Mouse (Mus musculus): ENCODE measurements around the gene Gm5148. TPM values are rescaled to one million over a fixed set of nuclear protein-coding genes. Genes with fewer than 3 reads are reported as not detected.
A peak's percentile ranks its signal among the peaks of the same experiment; 100 is the strongest.

Gene Gm5148
- total and polyA plus RNA-seq, 2 experiments from 2014 or later: 1.8 TPM; not detected in 1

DNA sequence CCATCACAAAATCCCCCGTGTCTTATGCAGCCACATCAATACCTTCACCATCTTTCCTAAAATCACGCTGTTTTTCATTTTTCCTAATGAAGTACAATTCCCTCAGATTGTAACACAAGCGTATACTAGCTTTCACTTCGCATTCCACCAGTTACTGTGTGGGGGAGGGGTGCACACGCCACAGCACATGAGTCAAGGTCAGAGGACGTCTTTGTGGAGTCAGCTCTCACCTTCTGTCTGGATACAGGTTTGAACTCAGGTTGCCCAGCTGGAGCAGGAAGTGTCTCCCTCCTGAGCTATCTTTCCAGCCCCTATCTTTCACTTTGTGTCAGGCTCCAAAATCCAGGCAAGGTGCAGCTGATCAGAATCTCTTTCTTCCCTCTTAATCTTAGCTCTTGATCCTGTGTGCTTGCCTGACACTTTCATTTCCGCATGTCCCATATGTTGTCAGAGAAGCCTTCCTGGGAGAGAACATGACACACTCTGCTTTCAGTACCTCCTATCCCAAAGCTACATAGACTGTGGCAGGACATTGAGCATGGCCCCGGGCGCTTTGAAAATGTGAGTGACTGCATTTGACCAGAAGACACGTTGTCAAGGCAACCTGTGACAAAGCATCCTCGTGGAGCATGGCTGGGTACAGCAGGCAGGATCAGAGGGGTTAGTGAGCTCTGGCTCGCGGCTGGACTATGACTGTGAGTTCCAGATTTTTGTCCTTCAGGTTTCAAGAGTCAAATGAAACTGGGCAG lies 50.6 kb downstream of the Gm5148 start:
- no peak for TF ChIP-seq EP300 (IDR thresholded peaks at IDR 0.05; ENCODE audit: low read depth)
- no peak for TF ChIP-seq CTCF (IDR thresholded peaks at IDR 0.05; ENCODE audit: low read depth)
- WGBS: 67% methylated on average over 13 of the region's 13 CpGs
- Histone ChIP-seq H3K27me3 (ENCODE audit: control insufficient read depth, insufficient read depth, low read length) (no peaks in the 10 kb centered on the region; the same call in none of the 2 replicates), H3K36me3 (replicated peaks; ENCODE audit: control insufficient read depth, insufficient read depth, low read length) (no peaks in the 10 kb centered on the region), H3K9ac (replicated peaks; ENCODE audit: low read depth, low read length) (no peak overlapping the region), H3K4me3 (ENCODE audit: low read depth, low read length) (no peak overlapping the region), H3K4me1 (ENCODE audit: control insufficient read depth, insufficient read depth) (peaks cover 4% of the 10 kb centered on the region; the same call in 1 of the 2 replicates), H3K9me3 (replicated peaks; ENCODE audit: control insufficient read depth, low read length) (peaks cover 8% of the 10 kb centered on the region), H3K4me2 (ENCODE audit: low read depth, low read length) (no peak overlapping the region), H3K27ac (ENCODE audit: low read depth) (no peak overlapping the region)
- DNase-seq (ENCODE audit: low spot score) (peak; percentile 4), ATAC-seq (ENCODE audit: insufficient read depth, low read depth) (no peak)

DNA sequence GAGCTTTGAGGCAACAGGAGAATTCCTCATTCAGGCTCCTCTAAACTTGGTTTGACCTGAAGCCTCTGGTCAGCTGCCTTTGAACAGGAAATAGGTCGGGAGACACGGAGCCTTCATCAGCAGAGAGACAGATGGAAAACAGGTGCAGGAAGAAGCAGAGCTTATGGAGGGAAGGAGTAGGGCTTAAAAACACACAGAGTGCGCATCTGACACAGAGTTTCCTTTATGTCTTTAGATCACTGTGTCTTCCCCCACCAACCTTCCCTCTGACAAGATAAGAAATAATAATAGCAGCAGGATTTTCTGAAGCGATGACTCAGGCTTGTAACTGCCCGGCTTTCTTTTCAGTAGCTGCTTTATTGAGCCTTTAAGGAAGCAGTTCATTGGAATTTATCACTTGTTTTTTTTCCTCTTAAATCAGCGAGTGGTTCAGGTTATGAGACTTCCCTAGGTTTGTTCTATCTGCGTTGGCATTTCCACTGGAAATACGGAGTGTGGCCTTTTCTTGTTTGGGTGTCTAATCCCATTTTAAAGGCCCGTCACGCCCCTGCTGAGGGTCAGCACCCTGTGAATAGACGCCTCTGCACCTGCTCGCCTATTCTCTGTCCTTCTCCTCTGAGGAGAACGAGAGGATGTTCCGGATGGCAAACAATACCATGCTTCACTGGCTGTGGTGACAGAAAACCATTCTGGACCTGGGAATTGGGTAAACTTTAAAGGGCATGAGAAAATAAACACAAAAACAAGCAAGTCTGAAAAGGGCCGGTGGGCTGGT lies 51.8 kb downstream of the Gm5148 start:
- Histone ChIP-seq H3K27ac (ENCODE audit: low read depth) (no peak overlapping the region), H3K27me3 (ENCODE audit: control insufficient read depth, insufficient read depth, low read length) (no peaks in the 10 kb centered on the region; the same call in none of the 2 replicates), H3K36me3 (replicated peaks; ENCODE audit: control insufficient read depth, insufficient read depth, low read length) (no peaks in the 10 kb centered on the region), H3K9ac (replicated peaks; ENCODE audit: low read depth, low read length) (no peak overlapping the region), H3K9me3 (replicated peaks; ENCODE audit: control insufficient read depth, low read length) (peaks cover 9% of the 10 kb centered on the region), H3K4me1 (ENCODE audit: control insufficient read depth, insufficient read depth) (peaks cover 4% of the 10 kb centered on the region; the same call in 1 of the 2 replicates), H3K4me2 (ENCODE audit: low read depth, low read length) (no peak overlapping the region), H3K4me3 (ENCODE audit: low read depth, low read length) (no peak overlapping the region)
- TF ChIP-seq EP300 (IDR thresholded peaks at IDR 0.05; ENCODE audit: low read depth) (no peak), CTCF (IDR thresholded peaks at IDR 0.05; ENCODE audit: low read depth) (no peak)
- 40% methylated on average over 15 of the region's 15 CpGs for whole genome bisulfite sequencing
- DNase-seq (ENCODE audit: low spot score): peak; percentile 62
- no peak for ATAC-seq (ENCODE audit: insufficient read depth, low read depth)

DNA sequence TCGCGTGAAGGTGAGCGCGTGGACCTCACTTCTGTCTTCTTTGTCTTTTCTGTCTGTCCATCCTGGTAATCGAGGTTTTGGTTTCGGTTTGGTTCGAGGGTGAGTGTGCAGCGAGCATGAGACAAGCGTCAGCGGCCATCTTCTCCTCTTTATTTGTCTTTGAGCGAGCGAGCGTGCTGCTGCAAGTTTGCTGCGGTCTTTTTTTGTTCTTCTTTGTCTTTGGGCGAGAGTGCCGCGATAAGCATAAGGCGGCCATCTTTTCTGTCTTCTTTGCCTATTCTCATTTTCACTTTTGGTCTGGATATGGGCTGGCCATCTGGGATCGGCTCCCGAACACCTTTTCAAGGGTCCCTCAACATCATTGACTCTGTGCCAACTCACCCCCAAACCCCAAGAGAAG lies 55.2 kb downstream of the Gm5148 start:
- no peaks in the 10 kb centered on the region for H3K36me3 ChIP-seq (replicated peaks; ENCODE audit: control insufficient read depth, insufficient read depth, low read length)
- H3K4me3 ChIP-seq (ENCODE audit: low read depth, low read length): no peak overlapping the region
- peaks cover 10% of the 10 kb centered on the region for H3K4me1 ChIP-seq (ENCODE audit: control insufficient read depth, insufficient read depth)
- no peaks in the 10 kb centered on the region; the same call in 1 of the 2 replicates for H3K27me3 ChIP-seq (ENCODE audit: control insufficient read depth, insufficient read depth, low read length)
- no peak overlapping the region for H3K9ac ChIP-seq (replicated peaks; ENCODE audit: low read depth, low read length)
- no peak overlapping the region for H3K27ac ChIP-seq (ENCODE audit: low read depth)
- no peak for DNase-seq (ENCODE audit: low spot score)
- WGBS: 98% methylated on average over 20 of the region's 20 CpGs
- no peak for ATAC-seq (ENCODE audit: insufficient read depth, low read depth)
- H3K4me2 ChIP-seq (ENCODE audit: low read depth, low read length): no peak overlapping the region
- peaks cover 9% of the 10 kb centered on the region for H3K9me3 ChIP-seq (replicated peaks; ENCODE audit: control insufficient read depth, low read length)
- TF ChIP-seq EP300 (IDR thresholded peaks at IDR 0.05; ENCODE audit: low read depth) (no peak), CTCF (IDR thresholded peaks at IDR 0.05; ENCODE audit: low read depth) (no peak)

DNA sequence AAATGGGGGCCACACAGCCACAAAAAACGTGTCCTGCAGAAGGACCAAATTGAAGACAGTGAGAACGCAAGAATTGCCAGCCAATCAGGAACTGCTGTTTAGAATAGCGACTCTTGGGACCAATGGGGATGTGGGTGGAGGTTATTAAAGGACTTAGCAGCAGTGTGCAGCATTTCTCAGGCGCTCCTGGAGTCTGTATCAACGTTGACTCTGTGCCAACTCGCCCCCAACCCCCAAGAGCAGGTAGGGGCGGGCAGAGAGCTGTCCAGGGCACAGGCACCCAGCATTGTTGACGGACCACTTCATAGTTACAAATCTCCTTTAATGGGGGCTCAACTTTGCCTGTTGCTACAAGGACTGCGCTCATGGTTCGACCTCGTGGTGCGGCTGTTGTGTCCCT lies 55.6 kb downstream of the Gm5148 start:
- H3K9me3 ChIP-seq (replicated peaks; ENCODE audit: control insufficient read depth, low read length): peaks cover 9% of the 10 kb centered on the region
- peaks cover 10% of the 10 kb centered on the region for H3K4me1 ChIP-seq (ENCODE audit: control insufficient read depth, insufficient read depth)
- H3K4me3 ChIP-seq (ENCODE audit: low read depth, low read length): no peak overlapping the region
- H3K36me3 ChIP-seq (replicated peaks; ENCODE audit: control insufficient read depth, insufficient read depth, low read length): no peaks in the 10 kb centered on the region
- H3K4me2 ChIP-seq (ENCODE audit: low read depth, low read length): no peak overlapping the region
- no peak for DNase-seq (ENCODE audit: low spot score)
- ATAC-seq (ENCODE audit: insufficient read depth, low read depth): no peak
- H3K27me3 ChIP-seq (ENCODE audit: control insufficient read depth, insufficient read depth, low read length): no peaks in the 10 kb centered on the region
- no peak overlapping the region for H3K9ac ChIP-seq (replicated peaks; ENCODE audit: low read depth, low read length)
- no peak for TF ChIP-seq CTCF (IDR thresholded peaks at IDR 0.05; ENCODE audit: low read depth)
- H3K27ac ChIP-seq (ENCODE audit: low read depth): no peak overlapping the region
- 87% methylated on average over 12 of the region's 12 CpGs for WGBS

DNA sequence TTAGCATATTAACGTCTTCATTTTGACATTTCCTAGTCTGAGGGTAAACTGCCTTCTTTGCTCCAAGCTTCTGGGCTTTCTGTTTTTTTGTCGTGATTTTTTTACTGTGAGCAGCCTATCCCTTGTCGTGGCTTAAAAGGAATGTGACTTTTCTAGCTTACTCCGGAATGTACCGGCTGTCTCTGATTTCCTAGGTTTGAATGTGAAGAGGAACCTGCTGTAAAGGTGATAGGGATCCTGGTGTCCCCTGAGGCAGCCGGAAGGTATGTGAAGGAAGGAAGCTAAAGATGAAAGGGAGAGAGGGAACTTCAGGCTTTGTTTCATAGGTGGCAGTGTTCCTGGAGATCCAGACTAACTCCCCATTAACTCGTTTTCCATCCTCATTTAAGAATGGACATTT lies 56.6 kb downstream of the Gm5148 start:
- Histone ChIP-seq H3K4me3 (ENCODE audit: low read depth, low read length) (no peak overlapping the region), H3K36me3 (replicated peaks; ENCODE audit: control insufficient read depth, insufficient read depth, low read length) (no peaks in the 10 kb centered on the region), H3K27me3 (ENCODE audit: control insufficient read depth, insufficient read depth, low read length) (no peaks in the 10 kb centered on the region), H3K9me3 (replicated peaks; ENCODE audit: control insufficient read depth, low read length) (peaks cover 9% of the 10 kb centered on the region), H3K4me1 (ENCODE audit: control insufficient read depth, insufficient read depth) (peaks cover 10% of the 10 kb centered on the region), H3K27ac (ENCODE audit: low read depth) (no peak overlapping the region), H3K9ac (replicated peaks; ENCODE audit: low read depth, low read length) (no peak overlapping the region), H3K4me2 (ENCODE audit: low read depth, low read length) (no peak overlapping the region)
- ATAC-seq (ENCODE audit: insufficient read depth, low read depth): no peak
- 48% methylated on average over 7 of the region's 7 CpGs for WGBS
- no peak for DNase-seq (ENCODE audit: low spot score)
- no peak for TF ChIP-seq EP300 (IDR thresholded peaks at IDR 0.05; ENCODE audit: low read depth)
- no peak for TF ChIP-seq CTCF (IDR thresholded peaks at IDR 0.05; ENCODE audit: low read depth)
